Mouse (Mus musculus) heart, adult 9 months (tissue): Measurements from ENCODE around the gene Rffl.
A peak's percentile ranks its signal among the peaks of the same experiment; 100 is the strongest.

Experiments used
- DNase-seq, 2 experiments: peaks; one replicate each; pipeline ENCODE4 v3.0.0; 2022; ENCODE audit warnings: low spot score in 2 of 2

The Rffl gene

GRCm38 (mm10) chr11:82871031-82871446 is at the start of gene Rffl:
Gene Rffl (minus strand): TSS chr11:82871210.
- DNase-seq = peak; percentile 87 to 92

GRCm38 (mm10) chr11:82920768-82921167 is 49.8 kb upstream of the Rffl start:
- DNase-seq = no peak

GRCm38 (mm10) chr11:82914711-82915352 is 43.8 kb upstream of the Rffl start:
- peak; percentile 47 to 71 for DNase-seq

GRCm38 (mm10) chr11:82910679-82911389 is 39.8 kb upstream of the Rffl start:
- peak; percentile 81 to 82 for DNase-seq

GRCm38 (mm10) chr11:82910250-82910649 is 39.2 kb upstream of the Rffl start, which contains the start of gene Unc45b:
Gene Unc45b (plus strand): TSS chr11:82910550.
- no peak for DNase-seq

- no peak for DNase-seq
These were observed 37.6 kb upstream of the Rffl start for GRCm38 (mm10) chr11:82908608-82908989.

GRCm38 (mm10) chr11:82907651-82908607 is 36.9 kb upstream of the Rffl start, which contains the start of gene Nle1:
Gene Nle1 (minus strand): TSS chr11:82908411.
- peak; percentile 88 to 89 for DNase-seq

GRCm38 (mm10) chr11:82905816-82906215 is 34.8 kb upstream of the Rffl start:
- DNase-seq = no peak

- no peak for DNase-seq
These were observed 33.9 kb upstream of the Rffl start for GRCm38 (mm10) chr11:82904952-82905351.

- DNase-seq = no peak
These were observed 30.7 kb upstream of the Rffl start for GRCm38 (mm10) chr11:82901606-82902310.

GRCm38 (mm10) chr11:82899720-82900119 is 28.7 kb upstream of the Rffl start:
- DNase-seq = no peak

- DNase-seq = no peak
These were observed 26.5 kb upstream of the Rffl start for GRCm38 (mm10) chr11:82897478-82897877.

GRCm38 (mm10) chr11:82891936-82892335 is 20.9 kb upstream of the Rffl start, which contains the start of gene Fndc8:
Gene Fndc8 (plus strand): TSS chr11:82892124.
- no peak for DNase-seq

- DNase-seq = peak; percentile 89 to 93
These were observed 19.3 kb upstream of the Rffl start, which contains the start of gene Rad51d for GRCm38 (mm10) chr11:82890342-82890762. Gene Rad51d (minus strand): TSS chr11:82890614.

GRCm38 (mm10) chr11:82889524-82890341 is 18.7 kb upstream of the Rffl start:
- no peak for DNase-seq

- no peak for DNase-seq
These were observed 17.5 kb upstream of the Rffl start for GRCm38 (mm10) chr11:82888491-82888946.

GRCm38 (mm10) chr11:82886559-82886958 is 15.5 kb upstream of the Rffl start:
- no peak for DNase-seq

GRCm38 (mm10) chr11:82883180-82883579 is 12.2 kb upstream of the Rffl start:
- no peak for DNase-seq

- no peak for DNase-seq
These were observed 6.8 kb upstream of the Rffl start for GRCm38 (mm10) chr11:82877726-82878344.

GRCm38 (mm10) chr11:82875631-82876030 is 4.6 kb upstream of the Rffl start:
- DNase-seq = no peak
